Mouse (Mus musculus) left cerebral cortex, postnatal 10 days (tissue): ENCODE measurements at regions not wholly inside any gene's neighbourhood (a gene's known extent, or its start where the extent isn't known, plus 50 kb on each side); places are given as distances from the start of the nearest gene placed in this dataset.

Experiments
- DNase-seq, 2 experiments: peaks; one replicate each; pipeline ENCODE4 v3.0.0; 2021 to 2022; ENCODE audit warnings: low spot score in 2 of 2, mixed read lengths in 1 of 2; ENCODE audit errors: extremely low spot score in 1 of 2
- intact Hi-C: fragments of 180-260 bp; cut with DNase I; formaldehyde crosslinking; loops from one replicate; pipeline ENCODE4 v1.15.1; 2025

DNA sequence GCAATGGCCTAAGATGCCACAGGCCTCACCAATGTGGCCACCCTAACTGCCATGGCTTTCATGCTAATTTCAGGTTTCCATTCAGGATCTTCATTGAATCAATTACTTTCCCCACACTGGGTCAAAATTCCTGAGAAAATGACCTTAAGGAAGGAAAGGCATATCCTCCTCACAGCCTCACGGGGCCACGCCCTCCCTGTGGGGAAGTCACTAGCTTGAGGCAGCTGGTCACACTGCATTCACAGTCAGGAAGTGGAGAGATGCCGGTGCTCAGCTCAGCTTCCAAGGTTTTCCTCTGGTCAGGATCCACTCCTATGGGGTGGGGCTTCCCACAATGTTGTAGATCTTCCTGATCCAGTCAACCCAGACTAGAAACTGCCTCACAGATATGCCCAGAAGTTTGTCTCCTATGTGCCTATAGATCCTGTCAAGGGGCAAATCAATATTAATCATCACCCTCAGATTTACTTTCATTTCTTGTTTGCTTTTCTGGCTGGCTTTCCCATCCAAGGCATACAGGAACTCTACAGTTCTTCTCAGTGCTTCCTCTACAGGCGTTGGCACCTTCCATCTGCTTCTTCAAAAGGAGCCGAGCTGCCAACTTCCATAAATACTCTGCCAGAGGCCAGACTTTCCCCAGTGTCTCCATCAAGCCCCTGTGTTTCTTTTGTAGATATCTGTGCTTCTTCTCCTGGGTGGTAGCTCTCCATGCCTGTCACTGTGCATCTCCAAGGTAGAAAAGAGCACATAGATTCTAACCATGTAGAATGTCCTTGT lies 273.2 kb upstream of the Thsd7b start:
- peak in 1 of 2 experiments; percentile 22 for DNase-seq
- intact Hi-C loops: loop anchor here (10.0 kb wide), 1 partner anchor 125 kb away; no protein-coding TSS in a partner anchor

DNA sequence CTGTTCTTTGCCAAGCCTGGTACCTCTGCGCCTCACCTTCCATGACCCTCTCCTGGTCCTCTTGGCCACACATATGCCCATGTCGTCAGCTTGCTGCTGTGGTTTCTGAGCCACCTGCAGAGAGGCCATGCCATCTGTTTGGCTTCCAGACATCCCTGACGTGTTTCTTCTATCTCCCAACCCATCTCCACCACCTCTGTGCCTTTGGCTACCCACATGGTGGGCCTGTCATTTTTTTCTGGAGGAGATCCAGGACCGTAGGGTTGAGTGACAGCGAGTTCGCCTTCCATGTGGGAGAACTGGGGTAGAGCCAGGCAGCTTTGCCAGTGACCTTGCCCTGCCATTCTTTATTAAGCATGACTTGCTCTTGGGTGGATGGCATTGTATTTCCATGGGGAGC lies 278.4 kb upstream of the Thsd7b start:
- no peak for DNase-seq
- intact Hi-C loops: no loop called here

DNA sequence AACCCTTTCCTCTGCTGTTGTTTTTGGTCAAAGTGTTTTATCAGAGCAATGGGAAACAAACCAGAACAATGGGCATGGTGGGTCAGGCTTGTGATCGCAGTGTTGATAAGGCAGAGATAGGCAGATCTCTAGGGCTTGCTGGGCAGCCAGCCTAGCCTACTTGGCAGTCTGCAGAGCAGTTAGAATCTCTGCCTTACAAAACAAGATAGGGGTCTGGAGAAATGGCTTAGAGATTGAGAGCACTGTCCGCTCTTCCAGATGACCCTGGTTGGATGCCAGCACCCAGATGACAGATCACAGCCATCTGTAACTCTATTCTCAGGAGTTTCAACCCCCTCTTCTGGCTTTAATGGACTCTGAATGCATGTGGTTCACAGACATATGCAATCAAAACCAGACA lies 289.7 kb upstream of the Thsd7b start:
- intact Hi-C loops: no loop called here
- no peak for DNase-seq

DNA sequence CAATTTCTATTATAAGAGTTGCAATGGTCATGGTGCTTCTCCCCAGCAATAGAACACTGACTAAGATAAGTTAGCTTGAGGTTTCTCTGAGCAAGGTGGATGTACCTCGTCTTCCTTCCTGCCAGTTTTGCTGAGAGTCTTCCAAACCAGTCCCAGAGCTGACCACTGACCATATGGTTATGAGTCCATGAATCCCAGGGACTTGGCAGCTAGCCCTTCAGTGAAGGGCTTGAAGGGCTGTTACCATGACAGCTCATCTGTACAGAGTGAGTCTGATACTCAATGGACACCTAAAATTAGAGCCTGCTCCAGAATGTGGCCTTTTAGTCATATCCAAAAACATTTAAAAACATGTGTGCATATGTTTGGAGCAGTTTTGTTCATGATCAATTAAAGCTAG lies 297.5 kb upstream of the Thsd7b start:
- intact Hi-C loops: no loop called here
- no peak for DNase-seq

DNA sequence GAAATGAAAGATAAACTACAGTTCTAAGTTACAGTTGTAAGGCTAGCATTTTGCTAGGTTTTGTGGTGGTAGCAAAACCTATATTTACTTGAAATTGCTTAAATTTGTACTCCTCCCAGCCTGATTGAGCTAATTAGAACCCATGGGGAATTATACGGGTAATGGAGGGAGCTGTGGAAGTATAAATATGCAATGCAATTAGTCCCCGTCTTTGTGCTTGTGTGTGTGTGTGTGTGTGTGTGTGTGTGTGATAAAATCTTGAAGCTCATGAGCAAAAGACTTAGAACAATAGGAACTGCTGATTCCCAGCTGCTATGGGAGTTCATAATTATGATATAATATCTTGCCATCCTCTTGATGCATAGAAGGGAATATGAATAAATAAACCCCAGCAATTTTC lies 321.7 kb upstream of the Thsd7b start:
- DNase-seq: no peak
- intact Hi-C loops: no loop called here

DNA sequence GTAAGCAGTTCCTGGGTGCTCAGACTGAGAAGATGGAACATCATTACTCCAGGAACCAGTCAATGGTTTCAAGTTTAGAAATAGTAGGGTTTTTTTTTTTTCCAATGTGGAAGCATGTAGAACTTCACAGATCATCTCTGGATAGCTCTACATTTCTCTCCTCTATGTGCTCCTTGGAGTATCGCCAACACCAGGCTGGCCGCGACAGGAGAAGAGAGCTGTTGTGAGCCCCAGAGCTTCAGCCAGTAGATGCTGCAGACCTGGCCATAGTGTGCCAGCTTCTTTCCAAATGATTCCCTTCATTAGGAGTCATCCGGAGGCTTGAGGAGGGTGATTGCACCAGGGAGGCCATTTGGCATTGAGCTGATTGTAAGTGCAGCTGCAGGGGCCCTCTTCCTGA lies 322.6 kb upstream of the Thsd7b start:
- intact Hi-C loops: no loop called here
- no peak for DNase-seq

DNA sequence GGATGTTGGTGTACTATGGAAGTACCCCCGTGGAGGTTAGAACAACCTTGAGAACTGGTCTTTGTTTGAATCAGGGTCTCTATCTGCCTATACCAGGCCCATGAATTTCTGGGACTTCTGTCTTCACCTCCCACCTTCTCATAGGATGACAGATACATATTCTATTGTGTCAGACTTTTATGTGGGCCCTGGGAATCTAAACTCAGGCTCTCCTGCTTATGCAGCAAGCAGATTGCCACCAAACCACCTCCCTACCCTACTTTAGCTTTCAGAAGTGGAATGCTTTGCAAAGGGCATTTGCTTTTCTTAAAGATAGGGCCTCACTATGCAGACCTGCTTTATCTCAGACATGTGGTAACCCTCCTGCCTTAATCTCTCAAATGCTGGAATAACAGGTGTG lies 322.7 kb upstream of the Cxcr4 start:
- intact Hi-C loops: no loop called here
- no peak for DNase-seq

DNA sequence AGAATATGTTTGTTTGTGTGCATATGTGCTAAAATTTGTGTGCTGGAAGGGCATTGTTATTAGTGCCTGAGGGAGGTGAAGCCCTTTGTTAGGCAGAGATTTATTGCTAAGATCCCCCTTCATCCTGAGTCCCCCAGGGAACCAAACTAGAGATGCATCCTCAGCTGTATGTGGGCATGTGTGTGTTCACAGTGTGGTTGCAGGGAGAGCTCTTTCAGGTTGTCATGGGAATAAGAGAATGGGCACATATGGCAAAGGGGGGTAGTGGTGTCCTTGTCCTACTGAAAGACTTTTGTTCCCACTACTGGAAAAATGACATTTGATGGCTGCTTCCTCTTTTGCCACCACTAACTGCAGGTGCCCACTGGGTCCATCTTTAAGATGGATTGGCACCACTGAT lies 320.4 kb upstream of the Cxcr4 start:
- intact Hi-C loops: no loop called here
- no peak for DNase-seq

DNA sequence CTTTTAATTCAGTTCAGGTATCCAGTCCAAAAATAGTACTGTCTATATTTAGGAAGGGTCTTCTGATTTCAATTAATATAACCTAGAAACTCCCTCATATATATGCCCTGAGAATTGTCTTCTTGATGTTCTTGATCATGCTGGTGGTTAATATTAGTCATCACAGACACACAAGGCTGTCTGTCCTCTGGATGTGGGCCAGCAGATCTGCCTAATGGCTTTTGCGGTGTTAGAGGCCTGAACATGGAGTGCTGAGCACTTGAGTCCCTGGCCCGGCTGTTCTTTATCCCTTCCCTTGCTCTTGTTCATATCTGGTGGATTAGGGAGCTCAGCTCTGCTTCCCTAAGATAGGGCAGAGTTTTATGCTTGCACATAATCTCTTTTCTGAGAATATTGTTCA lies 315.5 kb upstream of the Cxcr4 start:
- no peak for DNase-seq
- intact Hi-C loops: no loop called here

DNA sequence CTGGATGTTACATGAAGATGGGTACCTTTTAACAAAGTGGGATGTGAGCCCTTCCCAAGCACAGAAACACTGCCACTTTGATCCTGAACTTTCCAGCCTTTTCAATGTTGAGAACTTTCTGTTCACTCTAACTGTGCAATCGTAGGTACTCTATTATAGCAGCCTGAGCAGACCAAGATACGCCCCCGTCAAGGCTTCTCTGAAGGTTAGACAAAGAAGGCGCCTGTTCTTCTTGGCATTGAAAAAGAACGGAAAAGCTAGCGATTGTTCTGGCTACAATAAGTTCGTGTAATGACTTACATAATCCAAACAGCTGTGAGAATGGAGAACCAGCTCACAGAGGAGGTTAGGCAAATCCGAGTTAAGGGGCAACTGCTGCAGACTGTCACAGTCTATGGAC lies 305.9 kb upstream of the Cxcr4 start:
- intact Hi-C loops: no loop called here
- DNase-seq: no peak

DNA sequence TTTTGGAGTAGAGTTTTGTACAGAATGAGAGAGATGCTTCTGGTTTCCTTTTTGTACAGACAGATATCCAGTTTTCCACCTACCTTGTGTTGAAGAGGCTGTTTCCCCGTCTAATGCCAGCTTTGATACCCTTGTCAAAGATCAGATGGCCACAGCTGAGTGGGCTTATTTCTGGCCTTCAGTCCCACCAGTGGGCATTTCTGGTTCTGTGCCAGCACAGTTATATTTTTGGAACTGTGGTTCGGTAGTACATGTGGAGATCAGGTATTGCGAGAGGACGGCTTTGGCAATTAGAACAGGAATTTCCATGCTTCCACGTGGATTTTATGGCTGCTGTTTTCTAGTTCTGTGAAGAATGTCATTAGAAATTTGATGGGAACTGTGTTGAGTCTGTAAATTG lies 302.5 kb upstream of the Cxcr4 start:
- intact Hi-C loops: no loop called here
- DNase-seq: no peak

DNA sequence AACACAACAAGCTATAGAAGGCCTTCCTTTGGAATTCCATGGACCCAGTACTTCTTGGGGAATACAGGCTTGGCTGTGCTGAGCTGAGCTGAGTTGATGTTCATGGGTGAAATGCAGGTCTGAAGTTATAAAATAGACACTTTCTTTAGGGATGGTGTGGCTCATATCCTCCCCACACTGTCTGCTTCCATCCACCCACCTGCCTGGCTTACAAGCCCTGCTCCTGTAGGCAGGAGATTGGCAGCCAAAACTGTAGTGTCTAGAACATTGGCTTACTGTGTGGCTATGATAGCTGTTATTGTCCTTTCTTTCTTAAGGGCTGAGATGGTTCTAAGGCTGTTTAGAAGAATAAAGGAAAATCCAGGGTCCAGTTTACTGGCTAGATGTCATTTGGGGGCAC lies 286.2 kb upstream of the Cxcr4 start:
- DNase-seq: no peak
- intact Hi-C loops: loop anchor here (5.0 to 10.0 kb wide), 5 partner anchors 127 to 1467 kb away; no protein-coding TSS in a partner anchor

DNA sequence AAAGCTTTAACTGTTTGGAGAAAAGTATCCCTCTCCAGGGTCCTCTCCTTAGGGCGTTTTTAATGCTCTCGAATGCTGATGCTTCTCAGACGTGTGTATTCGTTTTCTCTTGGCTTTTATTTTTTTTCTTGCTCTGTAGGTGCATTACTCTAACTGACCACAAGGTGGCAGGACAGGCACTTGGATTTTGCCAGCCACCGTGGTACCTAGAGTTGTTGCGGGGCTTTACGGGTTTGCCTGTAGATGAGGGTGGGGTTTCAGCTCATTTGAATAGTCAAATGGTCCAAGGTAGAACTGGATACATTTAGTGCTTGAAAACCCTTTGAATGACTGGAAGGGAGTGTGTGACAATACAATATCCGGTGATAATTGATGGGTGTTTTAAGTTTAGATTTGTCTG lies 283.2 kb upstream of the Cxcr4 start:
- intact Hi-C loops: loop anchor here (5.0 to 10.0 kb wide), 5 partner anchors 130 to 1470 kb away; no protein-coding TSS in a partner anchor

DNA sequence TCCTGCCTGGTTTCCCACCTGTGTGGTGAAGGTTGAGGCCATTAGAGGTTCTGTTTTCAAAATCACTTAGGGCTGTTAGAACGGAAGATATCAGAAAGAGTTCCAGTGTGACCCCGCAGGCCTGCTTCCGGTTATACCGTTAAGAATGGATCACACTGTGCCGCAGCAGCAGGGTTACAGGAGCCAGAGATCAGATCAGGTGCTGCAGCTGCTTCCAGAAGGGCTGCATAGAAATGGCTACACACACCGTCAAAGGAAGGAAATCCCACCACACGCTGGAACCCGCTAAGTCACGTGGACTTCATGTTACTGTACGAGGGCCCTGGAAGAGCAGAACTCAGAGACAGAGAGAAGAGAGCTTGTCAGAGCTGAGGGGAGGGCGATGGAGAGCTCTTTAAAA lies 282.1 kb upstream of the Cxcr4 start:
- DNase-seq: no peak
- intact Hi-C loops: loop anchor here (10.0 kb wide), 3 partner anchors 131 to 1471 kb away; no protein-coding TSS in a partner anchor

More for the DNA sequence above, 283.2 kb upstream of the Cxcr4 start:
- peak; percentile 25 to 44 for DNase-seq

DNA sequence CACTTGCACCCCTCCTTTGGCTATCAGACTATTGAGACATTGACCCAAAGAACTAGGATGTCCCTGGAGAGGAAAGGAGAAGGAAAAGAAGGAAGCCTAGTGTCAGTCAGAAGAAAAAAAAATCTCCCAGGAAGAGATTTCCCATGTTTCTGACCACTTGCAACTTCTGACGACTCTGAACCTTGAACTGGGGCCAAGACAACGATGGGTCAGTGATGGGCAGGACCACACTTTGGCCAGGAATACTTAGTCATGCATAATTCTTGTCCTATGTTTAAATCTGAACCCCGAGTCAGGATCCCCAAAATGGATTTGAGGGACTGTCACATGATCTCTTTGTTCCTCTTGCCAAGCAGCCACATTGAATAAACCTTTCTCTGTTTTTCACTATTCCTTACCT lies 276.7 kb upstream of the Cxcr4 start:
- intact Hi-C loops: no loop called here
- no peak for DNase-seq

DNA sequence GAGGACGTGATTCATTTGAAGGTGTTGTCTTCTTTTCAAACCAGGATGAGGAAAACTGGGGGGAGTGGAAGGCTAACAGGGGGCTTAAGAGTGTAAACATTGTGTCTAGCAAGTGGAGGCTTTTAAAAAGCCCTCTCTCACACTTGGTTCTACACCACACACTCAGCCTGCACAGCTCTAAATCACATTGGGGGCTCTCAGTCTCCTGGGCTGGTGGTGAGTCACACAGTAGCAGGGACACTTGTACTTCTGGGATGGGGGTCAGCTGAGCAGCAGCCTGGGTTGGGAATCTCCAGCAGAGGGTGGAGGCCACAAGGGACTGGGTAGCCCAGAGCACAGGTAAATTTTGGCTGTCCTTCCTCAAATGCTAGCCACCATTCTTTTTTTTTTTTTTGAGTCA lies 268.4 kb upstream of the Cxcr4 start:
- intact Hi-C loops: no loop called here
- no peak for DNase-seq

DNA sequence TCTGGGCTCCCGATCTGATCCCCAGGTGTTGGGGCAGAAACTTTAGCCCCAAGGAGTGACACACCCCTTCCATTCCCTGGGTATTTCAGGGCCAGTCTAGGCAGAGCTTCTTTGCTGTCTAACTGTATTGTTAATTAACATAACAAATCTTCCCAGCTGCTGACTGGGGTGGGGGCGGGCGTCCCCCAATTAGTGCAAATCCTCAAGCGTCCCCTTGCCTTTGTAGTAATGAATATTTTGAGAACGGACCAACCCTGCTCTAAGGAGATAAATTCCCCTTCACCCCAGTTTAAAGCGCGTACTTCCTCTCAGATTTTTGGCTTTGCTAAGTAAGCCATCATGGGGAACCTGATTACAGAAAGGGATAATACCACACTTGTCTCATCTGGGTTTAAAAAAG lies 268.0 kb upstream of the Cxcr4 start:
- intact Hi-C loops: no loop called here
- DNase-seq: no peak

DNA sequence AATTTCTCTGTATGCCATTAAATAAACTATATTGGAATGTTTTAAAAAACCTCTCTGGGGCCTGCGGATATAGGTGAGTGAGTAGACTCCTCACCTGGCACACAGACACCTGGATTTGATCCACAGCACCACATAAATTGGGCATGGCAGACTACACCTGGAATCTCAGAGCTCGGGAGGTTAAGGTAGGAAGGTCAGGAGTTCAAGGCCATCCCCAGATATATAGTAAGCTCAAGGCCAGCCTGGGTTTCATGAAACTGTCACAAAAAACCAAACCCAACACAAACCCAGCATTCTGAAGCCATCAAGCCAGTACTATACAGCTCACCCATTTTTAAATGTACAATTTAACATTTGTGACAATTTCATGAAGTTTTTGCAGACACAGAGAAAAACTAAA lies 266.6 kb upstream of the Cxcr4 start:
- intact Hi-C loops: no loop called here
- DNase-seq: no peak

DNA sequence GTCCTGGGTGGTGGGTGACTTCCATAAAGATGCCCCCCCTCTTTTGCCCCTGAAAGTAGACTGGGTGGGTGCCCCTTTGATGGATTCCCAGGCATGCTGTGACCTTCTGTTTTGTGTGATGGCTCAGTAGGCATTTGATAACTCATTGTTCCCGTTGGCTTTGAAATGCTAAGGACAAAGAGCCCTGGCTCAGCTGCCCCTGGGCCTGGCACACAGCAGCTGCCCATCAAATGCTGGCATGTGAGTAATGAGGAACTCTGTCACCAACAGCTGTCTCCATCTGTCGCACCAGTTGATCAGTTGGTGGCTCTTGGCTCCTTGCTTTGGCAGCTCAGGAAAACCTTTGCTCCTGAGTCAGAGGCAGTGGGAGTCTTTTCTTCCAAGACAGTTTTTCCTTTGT lies 264.8 kb upstream of the Cxcr4 start:
- intact Hi-C loops: no loop called here
- DNase-seq: no peak

DNA sequence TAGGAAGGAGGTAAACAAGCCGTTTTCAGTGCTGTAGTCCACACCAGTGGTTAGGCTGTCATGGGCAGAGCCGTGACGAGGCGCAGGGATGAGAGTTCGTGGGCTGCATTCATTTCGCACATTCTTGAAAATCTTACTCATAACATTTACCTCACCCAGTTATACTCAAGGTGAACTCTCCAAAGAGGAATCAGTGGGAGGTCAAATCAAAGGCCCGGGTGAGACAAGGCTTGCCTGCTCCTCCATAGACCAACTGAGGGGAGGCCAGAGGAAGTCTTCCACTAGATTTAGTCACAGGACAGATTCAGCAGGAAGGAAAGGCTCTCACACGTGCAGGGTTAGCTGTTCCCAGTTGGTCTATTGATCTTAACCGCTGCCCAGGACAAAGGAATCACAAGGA lies 262.6 kb upstream of the Cxcr4 start:
- DNase-seq: no peak
- intact Hi-C loops: no loop called here

DNA sequence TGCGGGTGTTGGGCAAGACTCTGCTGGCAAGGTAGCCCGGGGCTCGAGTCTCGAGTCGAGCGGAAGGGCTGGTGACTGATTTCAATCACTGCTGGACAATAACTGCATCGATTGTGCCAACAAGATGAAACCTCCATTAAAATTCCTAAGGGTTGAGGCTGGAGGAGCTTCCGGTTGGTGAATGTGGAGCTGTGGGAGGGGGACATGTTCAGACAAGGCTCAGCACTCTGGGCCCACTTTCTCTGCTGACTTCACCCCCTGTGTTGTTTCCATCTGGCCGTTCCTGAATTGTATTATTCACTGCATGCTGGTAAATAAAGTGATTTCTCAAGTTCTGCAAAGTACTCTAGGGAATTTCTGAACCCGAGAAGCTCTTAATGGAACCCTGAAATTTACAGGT lies 261.2 kb upstream of the Cxcr4 start:
- no peak for DNase-seq
- intact Hi-C loops: no loop called here
